Mouse (Mus musculus) ES-Bruce4 (cell line): ENCODE results near the gene Plxnd1. TPM values are rescaled to one million over a fixed set of nuclear protein-coding genes. Genes with fewer than 3 reads are reported as not detected.

Experiments
- H3K27ac ChIP-seq: 2 replicates; pipeline ENCODE4 v1.5.1; 2012; ENCODE audit warnings: low read length, inconsistent platforms; ENCODE audit not compliant: insufficient read depth
- H3K27me3 ChIP-seq: 2 replicates; pipeline ENCODE4 v1.6.1; 2012; ENCODE audit warnings: mild to moderate bottlenecking, low read length, inconsistent platforms; ENCODE audit not compliant: control insufficient read depth, poor library complexity, insufficient read depth, severe bottlenecking
- H3K36me3 ChIP-seq: 2 replicates; pipeline ENCODE4 v1.6.1; 2012; ENCODE audit warnings: inconsistent platforms, mild to moderate bottlenecking, low read length, moderate library complexity; ENCODE audit not compliant: control insufficient read depth, poor library complexity, insufficient read depth, severe bottlenecking
- H3K4me1 ChIP-seq: one replicate; pipeline ENCODE4 v1.8.1; 2011; ENCODE audit warnings: low read length; ENCODE audit not compliant: control insufficient read depth, insufficient read depth
- H3K4me3 ChIP-seq: 2 replicates; pipeline ENCODE4 v1.5.1; 2011; ENCODE audit warnings: low read depth, mild to moderate bottlenecking, low read length
- H3K9ac ChIP-seq: 2 replicates; pipeline ENCODE4 v1.6.1; 2012; ENCODE audit warnings: low read depth, mild to moderate bottlenecking, inconsistent platforms; ENCODE audit not compliant: poor library complexity, severe bottlenecking
- H3K9me3 ChIP-seq: replicated peaks from 2 replicates; pipeline ENCODE4 v1.6.1; 2012; ENCODE audit warnings: mild to moderate bottlenecking, low read length, inconsistent platforms; ENCODE audit not compliant: control insufficient read depth, poor library complexity, insufficient read depth, severe bottlenecking
- CTCF ChIP-seq: IDR thresholded peaks from one replicate; pipeline ENCODE4 v1.8.1; 2011; ENCODE audit warnings: low read depth, low read length
- EP300 ChIP-seq: IDR thresholded peaks from 2 replicates; pipeline ENCODE4 v1.6.1; 2011; ENCODE audit warnings: low read depth, low read length; ENCODE audit not compliant: insufficient read depth
- POLR2A ChIP-seq: IDR thresholded peaks from one replicate; pipeline ENCODE4 v1.8.1; 2011; ENCODE audit warnings: low read length; ENCODE audit not compliant: insufficient read depth
- polyA plus RNA-seq: library from polyadenylated mRNA; stranded (reverse); fragments of >200 nt; gene quantifications from 2 replicates; pipeline ENCODE4 v1.2.4, GENCODE M21; 2011; ENCODE audit warnings: low read depth; ENCODE audit not compliant: missing spikeins, insufficient read depth, insufficient read length

Gene Plxnd1
- polyA plus RNA-seq, 1 experiment, result 7.6 TPM

- no peaks in the 10 kb centered on the region for H3K27me3 ChIP-seq
- no peak overlapping the region for H3K27ac ChIP-seq
- no peaks in the 10 kb centered on the region for H3K9me3 ChIP-seq
- no peaks in the 10 kb centered on the region for H3K36me3 ChIP-seq
- H3K9ac ChIP-seq, result no peak overlapping the region
- H3K4me3 ChIP-seq, result no peak overlapping the region
- no peaks in the 10 kb centered on the region for H3K4me1 ChIP-seq
- TF ChIP-seq CTCF (no peak), EP300 (no peak), POLR2A (no peak)
Measured at GRCm38 (mm10) chr6:115967291-115967880, 27.4 kb downstream of the Plxnd1 start.

DNA sequence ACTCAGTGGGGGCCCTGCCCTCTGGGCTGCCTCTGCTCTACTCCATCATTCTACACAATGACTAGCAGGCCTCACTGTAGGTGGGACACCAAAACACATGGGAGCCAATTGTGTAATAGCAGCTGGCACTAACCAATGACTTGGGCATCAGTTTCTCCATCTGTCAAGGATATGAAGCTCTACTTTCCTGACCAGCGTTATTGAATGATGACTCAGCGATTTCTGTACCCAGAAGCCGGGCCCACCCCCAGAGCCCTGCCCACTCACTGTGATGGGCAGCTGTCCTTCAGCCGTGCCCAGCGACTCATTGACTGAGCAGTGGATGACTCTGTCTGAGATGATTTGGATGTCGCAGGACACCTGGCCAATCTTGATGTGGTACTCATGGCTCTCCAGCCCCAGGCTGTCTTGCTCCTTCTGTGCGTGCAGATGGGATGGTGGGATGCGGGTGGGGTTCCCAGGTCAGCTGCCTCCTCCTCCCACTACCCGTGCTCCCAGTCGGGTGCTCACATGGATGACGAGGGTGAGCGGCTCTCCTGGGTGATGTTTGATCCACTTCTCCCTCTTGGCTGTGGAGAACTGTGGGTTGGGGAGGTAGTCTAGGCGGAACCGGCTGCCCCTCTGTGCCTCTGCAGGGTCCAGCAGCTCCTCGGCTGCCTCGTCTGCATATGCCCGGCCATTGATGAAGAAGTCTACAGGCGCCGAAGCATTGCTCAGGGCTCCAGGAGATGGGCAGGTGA lies 28.4 kb downstream of the Plxnd1 start:
- Histone ChIP-seq H3K4me3 (no peak overlapping the region), H3K4me1 (no peaks in the 10 kb centered on the region), H3K27me3 (no peaks in the 10 kb centered on the region), H3K9ac (no peak overlapping the region), H3K36me3 (no peaks in the 10 kb centered on the region), H3K27ac (no peak overlapping the region), H3K9me3 (no peaks in the 10 kb centered on the region)
- TF ChIP-seq POLR2A (no peak), CTCF (no peak), EP300 (no peak)

- Histone ChIP-seq H3K4me3 (no peak overlapping the region), H3K27ac (no peak overlapping the region), H3K4me1 (no peaks in the 10 kb centered on the region), H3K9me3 (no peaks in the 10 kb centered on the region), H3K9ac (no peak overlapping the region), H3K36me3 (no peaks in the 10 kb centered on the region), H3K27me3 (no peaks in the 10 kb centered on the region)
- no peak for TF ChIP-seq CTCF
- no peak for TF ChIP-seq POLR2A
- no peak for TF ChIP-seq EP300
Measured at GRCm38 (mm10) chr6:115963656-115964055, 31.1 kb downstream of the Plxnd1 start.

DNA sequence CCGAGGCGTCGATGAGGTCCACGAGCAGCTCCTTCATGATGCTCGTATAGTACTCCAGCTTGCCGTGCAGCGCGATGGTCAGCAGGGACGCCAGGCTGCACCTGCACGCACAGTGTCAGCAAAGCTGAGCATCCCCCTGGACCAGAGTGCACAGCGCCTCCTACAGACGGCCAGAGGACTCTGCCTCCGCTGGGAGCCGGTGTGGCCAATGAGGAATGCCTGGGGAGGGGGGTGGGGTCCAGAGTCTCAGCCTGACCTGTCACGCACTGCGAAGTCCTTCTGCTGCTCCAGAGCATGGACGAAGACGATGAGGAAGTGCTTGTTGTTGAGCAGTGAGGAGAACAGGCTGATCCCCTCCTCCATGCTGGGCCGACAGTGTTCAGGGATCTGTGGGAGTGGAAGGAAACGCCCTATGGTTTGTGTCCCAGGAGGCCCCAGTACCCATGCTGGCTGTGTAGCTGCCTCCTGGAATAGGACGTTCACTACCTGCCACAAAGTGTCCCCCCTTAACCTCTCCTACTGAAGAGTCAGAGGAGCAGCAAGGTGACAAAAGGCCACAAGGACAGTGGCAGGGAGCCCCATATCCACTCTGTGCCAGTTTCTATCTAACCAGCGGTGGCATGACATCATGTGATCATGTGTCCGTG lies 32.2 kb downstream of the Plxnd1 start:
- H3K4me3 ChIP-seq, result no peak overlapping the region
- H3K27ac ChIP-seq, result no peak overlapping the region
- no peaks in the 10 kb centered on the region for H3K4me1 ChIP-seq
- TF ChIP-seq CTCF, result peak; percentile 82
- no peak for TF ChIP-seq POLR2A
- H3K9me3 ChIP-seq, result no peaks in the 10 kb centered on the region
- no peak overlapping the region for H3K9ac ChIP-seq
- no peaks in the 10 kb centered on the region for H3K27me3 ChIP-seq
- H3K36me3 ChIP-seq, result no peaks in the 10 kb centered on the region

GRCm38 (mm10) chr6:115961743-115962142 lies 33.1 kb downstream of the Plxnd1 start:
- H3K36me3 ChIP-seq, result no peaks in the 10 kb centered on the region

DNA sequence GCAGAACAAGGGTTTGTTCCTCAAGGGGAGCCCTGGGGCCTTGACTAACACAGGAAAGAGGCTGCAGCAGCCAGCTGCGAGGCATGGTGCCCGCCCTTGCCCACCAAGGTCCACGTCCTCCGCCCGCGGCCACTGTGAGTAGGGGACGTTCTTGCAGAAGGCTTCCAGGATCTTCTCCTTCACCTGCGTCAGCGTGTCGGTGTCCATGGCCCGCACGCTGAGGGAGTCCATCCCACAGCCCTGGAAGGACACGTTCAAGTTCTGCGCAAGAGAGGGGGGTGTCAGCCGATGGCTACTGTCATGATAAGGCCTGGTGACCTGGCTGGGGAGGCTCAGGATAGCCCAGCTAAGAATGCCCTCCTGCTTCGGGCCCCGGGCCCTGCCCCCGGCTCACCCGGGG lies 34.5 kb downstream of the Plxnd1 start:
- H3K4me1 ChIP-seq, result no peaks in the 10 kb centered on the region
- no peak overlapping the region for H3K9ac ChIP-seq
- no peaks in the 10 kb centered on the region for H3K9me3 ChIP-seq
- no peaks in the 10 kb centered on the region for H3K36me3 ChIP-seq
- no peak overlapping the region for H3K27ac ChIP-seq
- H3K4me3 ChIP-seq, result no peak overlapping the region
- TF ChIP-seq EP300, result no peak
- TF ChIP-seq POLR2A, result no peak
- no peak for TF ChIP-seq CTCF
- H3K27me3 ChIP-seq, result no peaks in the 10 kb centered on the region

More at GRCm38 (mm10) chr6:115961743-115962142, 33.1 kb downstream of the Plxnd1 start:
- Histone ChIP-seq H3K27ac (no peak overlapping the region), H3K4me1 (no peaks in the 10 kb centered on the region), H3K27me3 (no peaks in the 10 kb centered on the region), H3K4me3 (no peak overlapping the region), H3K9ac (no peak overlapping the region), H3K9me3 (no peaks in the 10 kb centered on the region)
- TF ChIP-seq CTCF, result no peak
- TF ChIP-seq EP300, result no peak
- TF ChIP-seq POLR2A, result no peak
